ENCODE assay signal across 8 mouse cellular contexts in genomic region chr13:37514641-37515305, GRCm38 (mm10).
DNase-seq lines count a peak whose midpoint lies in the region; ATAC-seq and TF ChIP-seq lines count a peak whose summit lies in the region.

No protein-coding gene starts in this region.

- DNase-seq in kidney, adult 2 months: peak; percentile 69
- no peak for DNase-seq in kidney, postnatal 14 days
- no peak for DNase-seq in intestine, embryonic 14.5 days (ENCODE audit: low spot score)
- no peak for DNase-seq in gastrocnemius, postnatal 25 days
- no peak for DNase-seq in adrenal gland, postnatal 25 days
- DNase-seq in yolk sac, embryonic 10.5 days (ENCODE audit: low spot score): no peak

- no peaks in the 10 kb centered on the region for H3K9me3 ChIP-seq in embryonic facial prominence, embryonic 12.5 days
- no peaks in the 10 kb centered on the region for H3K9me3 ChIP-seq in intestine, embryonic 14.5 days (ENCODE audit: control insufficient read depth, low read length)
- H3K9me3 ChIP-seq in midbrain, embryonic 16.5 days (replicated peaks; ENCODE audit: control insufficient read depth, low read length, poor library complexity, severe bottlenecking): no peaks in the 10 kb centered on the region

- peak overlapping the region; percentile 81 for H3K27ac ChIP-seq in kidney, adult 2 months (ENCODE audit: insufficient read depth, low read depth, low read length)
- H3K27ac ChIP-seq in embryonic facial prominence, embryonic 12.5 days: peak overlapping the region; percentile 77
- H3K27ac ChIP-seq in intestine, embryonic 14.5 days (ENCODE audit: low read depth): peak overlapping the region; percentile 90
- H3K27ac ChIP-seq in midbrain, embryonic 16.5 days (ENCODE audit: low read length): peak overlapping the region; percentile 87

- no peak for TF ChIP-seq CTCF in kidney, adult 2 months (conservative IDR thresholded peaks at IDR 0.05; ENCODE audit: insufficient read depth, insufficient read length, low read depth, low read length)

- peaks cover 17% of the 10 kb centered on the region; the same call in 1 of the 2 replicates for H3K4me1 ChIP-seq in kidney, adult 2 months (ENCODE audit: control insufficient read depth, insufficient read depth, low read length)
- peaks cover 19% of the 10 kb centered on the region; the same call in 1 of the 2 replicates for H3K4me1 ChIP-seq in embryonic facial prominence, embryonic 12.5 days
- H3K4me1 ChIP-seq in intestine, embryonic 14.5 days (replicated peaks; ENCODE audit: control insufficient read depth, insufficient read depth, low read length): peaks cover 23% of the 10 kb centered on the region
- peaks cover 19% of the 10 kb centered on the region for H3K4me1 ChIP-seq in midbrain, embryonic 16.5 days (ENCODE audit: control insufficient read depth, insufficient read depth, low read length)

- no peaks in the 10 kb centered on the region for H3K36me3 ChIP-seq in kidney, adult 2 months (ENCODE audit: control insufficient read depth, insufficient read depth, low read length)
- no peaks in the 10 kb centered on the region for H3K36me3 ChIP-seq in embryonic facial prominence, embryonic 12.5 days
- H3K36me3 ChIP-seq in intestine, embryonic 14.5 days (ENCODE audit: control insufficient read depth, insufficient read depth, low read length): no peaks in the 10 kb centered on the region
- H3K36me3 ChIP-seq in midbrain, embryonic 16.5 days (ENCODE audit: control insufficient read depth, insufficient read depth, low read length): no peaks in the 10 kb centered on the region

- H3K4me3 ChIP-seq in kidney, adult 2 months (ENCODE audit: insufficient read depth, low read depth, low read length): no peak overlapping the region
- no peak overlapping the region for H3K4me3 ChIP-seq in embryonic facial prominence, embryonic 12.5 days
- no peak overlapping the region for H3K4me3 ChIP-seq in intestine, embryonic 14.5 days (ENCODE audit: low read depth, low read length)
- no peak overlapping the region for H3K4me3 ChIP-seq in midbrain, embryonic 16.5 days (ENCODE audit: low read depth, low read length)

- no peaks in the 10 kb centered on the region for H3K27me3 ChIP-seq in kidney, adult 2 months (replicated peaks; ENCODE audit: control insufficient read depth, insufficient read depth, low read length)
- H3K27me3 ChIP-seq in embryonic facial prominence, embryonic 12.5 days: no peaks in the 10 kb centered on the region
- no peaks in the 10 kb centered on the region for H3K27me3 ChIP-seq in intestine, embryonic 14.5 days (replicated peaks; ENCODE audit: control insufficient read depth, insufficient read depth, low read length)
- no peaks in the 10 kb centered on the region for H3K27me3 ChIP-seq in midbrain, embryonic 16.5 days (ENCODE audit: control insufficient read depth, insufficient read depth, low read depth, low read length)

- WGBS in kidney, adult 2 months: 63% methylated on average over 12 of the region's 12 CpGs
- 68% methylated on average over 12 of the region's 12 CpGs for WGBS in embryonic facial prominence, embryonic 12.5 days
- 72% methylated on average over 12 of the region's 12 CpGs for WGBS in intestine, embryonic 14.5 days
- 67% methylated on average over 12 of the region's 12 CpGs for WGBS in midbrain, embryonic 16.5 days

- H3K9ac ChIP-seq in embryonic facial prominence, embryonic 12.5 days: no peak overlapping the region
- H3K9ac ChIP-seq in intestine, embryonic 14.5 days (ENCODE audit: low read length): no peak overlapping the region; the same call in 1 of the 2 replicates
- peak overlapping the region; percentile 52; the same call in 1 of the 2 replicates for H3K9ac ChIP-seq in midbrain, embryonic 16.5 days (ENCODE audit: low read depth, low read length)

- TF ChIP-seq POLR2A in kidney, adult 2 months (IDR thresholded peaks at IDR 0.05; ENCODE audit: low read depth, low read length): no peak

- H3K4me2 ChIP-seq in embryonic facial prominence, embryonic 12.5 days (replicated peaks): peak overlapping the region; percentile 41
- H3K4me2 ChIP-seq in intestine, embryonic 14.5 days (ENCODE audit: low read length): peak overlapping the region; percentile 41
- H3K4me2 ChIP-seq in midbrain, embryonic 16.5 days (ENCODE audit: low read length): peak overlapping the region; percentile 50

- ATAC-seq in embryonic facial prominence, embryonic 12.5 days (ENCODE audit: insufficient number of reproducible peaks, insufficient read depth, low FRiP score, low TSS enrichment): no peak
- no peak for ATAC-seq in intestine, embryonic 14.5 days (replicated peaks; ENCODE audit: low FRiP score, low TSS enrichment, low read depth)
- no peak for ATAC-seq in midbrain, embryonic 16.5 days
